Mouse (Mus musculus): ENCODE results near the gene Gm15107.
"Not testable (repeated sequence)": the region's sequence is repeated elsewhere in the genome, so short reads cannot be mapped to it uniquely, and the experiment has no call there.

The Gm15107 gene

DNA sequence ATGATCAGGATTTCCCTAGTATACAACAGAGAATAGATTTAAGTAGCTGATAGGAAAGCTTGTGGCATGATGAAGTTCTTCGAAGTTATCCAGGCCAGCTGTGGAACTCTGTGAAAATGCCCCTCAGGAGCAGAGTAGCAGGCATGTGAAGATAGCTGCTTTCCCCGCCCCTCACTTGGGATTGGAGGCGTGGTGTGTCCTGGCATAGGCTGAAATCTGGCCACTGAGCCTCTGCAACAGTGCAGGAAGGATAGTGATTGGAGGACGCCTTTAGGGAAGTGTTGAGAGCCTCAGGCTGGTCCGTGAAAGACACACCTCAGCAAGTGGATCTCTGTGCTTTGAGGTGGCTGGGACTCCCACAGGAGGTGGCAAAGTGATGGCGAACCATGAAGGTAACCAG is at the start of gene Gm15107:
TSS of gene Gm15107 (plus strand) at position 301 of the 400 bp plus-strand sequence.
- not testable (repeated sequence) for DNase-seq (ENCODE audit: low read depth, low spot score)

Measured in c-Kit-negative CD71-positive TER-119-positive erythroid progenitor cells, embryonic 14.5 days (primary cell).